Mouse (Mus musculus) limb, embryonic 11.5 days (tissue): ENCODE data around the gene Gp1bb. TPM values are rescaled to one million over a fixed set of nuclear protein-coding genes. Genes with fewer than 3 reads are reported as not detected.
A peak's percentile ranks its signal among the peaks of the same experiment; 100 is the strongest.

Experiments used
- ATAC-seq: fragments of 200-750 bp; cut with Nextera tagmentation; 2 replicates; pipeline ENCODE4 v1.8.0; 2017; ENCODE audit warnings: low read depth; ENCODE audit not compliant: insufficient number of reproducible peaks, low FRiP score, low TSS enrichment
- DNase-seq: peaks from one replicate; pipeline ENCODE4 v3.0.0-alpha.2; 2015; ENCODE audit warnings: low spot score
- H3K27ac ChIP-seq: fragments of 300-500 bp; sonication (generic); replicated peaks from 2 replicates; pipeline ENCODE4 v1.5.1; 2014; ENCODE audit warnings: low read depth, mild to moderate bottlenecking, low read length
- H3K27me3 ChIP-seq: fragments of 300-500 bp; sonication (generic); 2 replicates; pipeline ENCODE4 v1.6.1; 2014; ENCODE audit warnings: mild to moderate bottlenecking, low read length, mixed read lengths; ENCODE audit not compliant: control insufficient read depth, insufficient read depth
- H3K36me3 ChIP-seq: fragments of 300-500 bp; sonication (generic); 2 replicates; pipeline ENCODE4 v1.6.1; 2014; ENCODE audit warnings: mild to moderate bottlenecking, low read length, moderate library complexity, mixed read lengths; ENCODE audit not compliant: control insufficient read depth, insufficient read depth
- H3K4me1 ChIP-seq: fragments of 300-500 bp; sonication (generic); 2 replicates; pipeline ENCODE4 v1.6.1; 2014; ENCODE audit warnings: low read length, mixed read lengths; ENCODE audit not compliant: control insufficient read depth, insufficient read depth
- H3K4me2 ChIP-seq: fragments of 300-500 bp; sonication (generic); 2 replicates; pipeline ENCODE4 v1.6.1; 2014; ENCODE audit warnings: low read depth, mild to moderate bottlenecking, moderate library complexity; ENCODE audit not compliant: severe bottlenecking
- H3K4me3 ChIP-seq: fragments of 300-500 bp; sonication (generic); 2 replicates; pipeline ENCODE4 v1.5.1; 2014; ENCODE audit warnings: low read depth, low read length
- H3K9ac ChIP-seq: fragments of 300-500 bp; sonication (generic); 2 replicates; pipeline ENCODE4 v1.6.1; 2014; ENCODE audit warnings: mild to moderate bottlenecking, low read length
- H3K9me3 ChIP-seq: fragments of 300-500 bp; sonication (generic); 2 replicates; pipeline ENCODE4 v1.6.1; 2016; ENCODE audit warnings: low read length; ENCODE audit not compliant: control insufficient read depth
- WGBS: fragments of 180-500 bp; shearing (Covaris S2); extraction: QIAGEN DNeasy Blood & Tissue Kit; methylation state at CpG from one replicate; pipeline ENCODE4 v1.1.7; 2014; 5-methylcytosine and 5-hydroxymethylcytosine counted together
- polyA plus RNA-seq: library from polyadenylated mRNA; unstranded; fragments of >200 nt; fragmentation: Nextera tagmentation; extraction: Ambion mirVana; gene quantifications from 2 replicates; pipeline ENCODE4 v1.2.1, GENCODE M21; 2014

Gp1bb gene
- polyA plus RNA-seq, 1 experiment from 2014 or later = 4.5 TPM

DNA sequence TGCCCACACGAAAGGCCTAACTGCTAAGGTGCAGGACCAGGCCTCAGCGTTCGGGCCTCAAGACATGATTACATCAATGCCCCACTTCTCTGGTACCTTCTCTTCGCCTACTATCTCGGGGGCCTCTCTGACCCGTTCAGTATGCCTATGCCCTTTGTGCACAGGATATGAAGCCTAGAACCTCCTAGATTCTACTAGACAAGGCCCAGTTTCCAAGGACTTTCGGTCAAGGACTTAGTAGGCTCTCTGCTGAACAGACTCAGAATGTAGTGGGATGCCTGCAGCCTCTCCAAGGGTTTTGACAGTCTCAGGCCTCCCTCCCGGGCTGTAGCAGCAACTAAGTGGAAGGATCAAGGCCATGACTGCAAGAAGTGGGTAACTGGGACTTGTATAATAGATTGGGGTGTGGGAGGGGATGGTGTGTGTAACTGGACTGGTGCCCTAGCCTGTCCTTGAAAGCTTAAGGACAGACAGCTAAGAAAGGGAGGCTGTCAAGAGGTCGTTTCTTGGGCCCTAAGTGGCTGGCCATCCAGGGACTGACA is 33.1 kb downstream of the Gp1bb start:
- 10% methylated on average over 9 of the region's 9 CpGs for WGBS
- ATAC-seq = no peak
- H3K4me2 ChIP-seq = no peak overlapping the region
- no peaks in the 10 kb centered on the region for H3K9me3 ChIP-seq
- DNase-seq = peak; percentile 42
- no peak overlapping the region for H3K27ac ChIP-seq
- H3K4me3 ChIP-seq = no peak overlapping the region
- no peak overlapping the region for H3K9ac ChIP-seq
- H3K4me1 ChIP-seq = peaks cover 29% of the 10 kb centered on the region
- peaks cover 85% of the 10 kb centered on the region for H3K27me3 ChIP-seq
- H3K36me3 ChIP-seq = no peaks in the 10 kb centered on the region

GRCm38 (mm10) chr16:18588738-18589055 is 33.5 kb downstream of the Gp1bb start:
- WGBS = 1% methylated on average over 31 of the region's 31 CpGs
- no peak overlapping the region for H3K27ac ChIP-seq
- H3K27me3 ChIP-seq = peaks cover 88% of the 10 kb centered on the region
- no peak overlapping the region for H3K9ac ChIP-seq
- DNase-seq (no peak), ATAC-seq (no peak)
- peaks cover 29% of the 10 kb centered on the region for H3K4me1 ChIP-seq
- peak overlapping the region; percentile 38 for H3K4me2 ChIP-seq
- no peaks in the 10 kb centered on the region for H3K36me3 ChIP-seq
- no peaks in the 10 kb centered on the region for H3K9me3 ChIP-seq
- 0 out of 2 replicates have a peak overlapping the region, but pooled peaks have one; percentile 10 for H3K4me3 ChIP-seq

- WGBS = 1% methylated on average over 57 of the region's 57 CpGs
These were observed 34.1 kb downstream of the Gp1bb start for GRCm38 (mm10) chr16:18587847-18588737.

DNA sequence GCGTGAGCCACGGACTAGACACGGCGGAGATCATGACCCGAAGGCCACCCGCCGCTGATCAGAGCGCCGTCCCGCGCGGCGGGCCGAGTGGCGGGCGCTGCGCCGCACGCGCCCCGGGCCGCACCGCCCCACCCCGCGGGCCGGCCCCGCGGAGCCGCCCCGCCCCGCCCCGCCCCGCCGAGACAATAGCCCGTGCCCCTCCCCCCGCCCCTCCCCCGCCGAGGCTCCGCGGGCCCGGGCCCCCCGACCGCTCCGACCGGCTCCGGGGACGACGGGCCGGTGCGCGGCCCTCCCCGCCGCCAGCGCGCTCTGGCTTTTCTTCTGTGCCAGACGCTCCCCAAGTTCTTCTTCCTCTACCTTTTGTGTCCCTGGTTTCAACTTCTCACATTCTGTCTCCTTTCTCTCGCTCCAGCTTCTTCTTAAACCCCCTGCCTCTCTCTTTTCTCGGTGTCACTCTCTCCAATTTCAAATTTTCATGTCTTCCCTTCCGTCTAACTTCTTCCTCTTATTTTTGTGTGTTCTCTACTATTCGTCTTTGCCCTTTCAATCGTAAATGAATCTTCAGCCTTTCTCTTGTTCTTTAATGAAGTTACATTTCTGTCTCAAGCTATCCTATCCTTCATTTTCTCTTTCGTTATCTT is 35.2 kb downstream of the Gp1bb start:
- under 1% methylated on average over 20 of the region's 62 CpGs for WGBS
- H3K4me2 ChIP-seq = peak overlapping the region; percentile 80
- peaks cover 93% of the 10 kb centered on the region for H3K27me3 ChIP-seq
- no peaks in the 10 kb centered on the region for H3K9me3 ChIP-seq
- no peaks in the 10 kb centered on the region for H3K36me3 ChIP-seq
- peak overlapping the region; percentile 35 for H3K4me3 ChIP-seq
- peak overlapping the region; percentile 59 for H3K9ac ChIP-seq
- DNase-seq (peak; percentile 39), ATAC-seq (no peak)
- no peak overlapping the region for H3K27ac ChIP-seq
- peaks cover 36% of the 10 kb centered on the region for H3K4me1 ChIP-seq

More at GRCm38 (mm10) chr16:18587847-18588737, 34.1 kb downstream of the Gp1bb start:
- peak overlapping the region; percentile 23 for H3K4me3 ChIP-seq
- ATAC-seq = no peak
- peak overlapping the region; percentile 38 for H3K4me2 ChIP-seq
- H3K4me1 ChIP-seq = peaks cover 29% of the 10 kb centered on the region
- peak; percentile 68 for DNase-seq
- H3K27ac ChIP-seq = no peak overlapping the region
- H3K27me3 ChIP-seq = peaks cover 88% of the 10 kb centered on the region
- no peak overlapping the region for H3K9ac ChIP-seq
- no peaks in the 10 kb centered on the region for H3K9me3 ChIP-seq
- H3K36me3 ChIP-seq = no peaks in the 10 kb centered on the region

GRCm38 (mm10) chr16:18586076-18586905 is 35.9 kb downstream of the Gp1bb start:
- H3K4me3 ChIP-seq = peak overlapping the region; percentile 35
- WGBS = under 1% methylated on average over 81 of the region's 83 CpGs
- no peaks in the 10 kb centered on the region for H3K36me3 ChIP-seq
- H3K27ac ChIP-seq = no peak overlapping the region
- H3K9me3 ChIP-seq = no peaks in the 10 kb centered on the region
- H3K4me2 ChIP-seq = peak overlapping the region; percentile 80
- ATAC-seq (no peak), DNase-seq (peak; percentile 73)
- peaks cover 91% of the 10 kb centered on the region for H3K27me3 ChIP-seq
- peaks cover 33% of the 10 kb centered on the region for H3K4me1 ChIP-seq
- H3K9ac ChIP-seq = peak overlapping the region; percentile 59

DNA sequence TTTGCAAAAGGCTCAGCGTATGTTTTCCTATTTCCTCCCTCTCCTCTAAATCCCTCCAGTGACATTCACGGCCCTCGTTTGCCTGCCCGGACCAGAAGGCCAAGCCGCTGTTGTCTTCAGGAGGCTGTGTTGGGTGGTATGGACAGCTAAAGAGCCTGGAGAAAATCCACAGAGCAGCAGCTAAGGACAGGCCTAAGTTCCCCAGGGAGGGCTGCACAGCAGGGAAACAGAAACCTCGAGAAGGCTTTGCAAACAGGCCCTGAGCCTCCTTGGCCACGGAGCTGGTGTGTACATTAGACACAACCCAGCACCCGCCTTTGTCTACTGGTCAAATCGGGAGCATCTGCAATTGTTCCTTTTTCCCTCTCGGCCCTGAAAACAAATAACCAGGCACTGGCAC is 36.5 kb downstream of the Gp1bb start:
- Histone ChIP-seq H3K4me3 (peak overlapping the region; percentile 35), H3K9ac (no peak overlapping the region), H3K27me3 (peaks cover 91% of the 10 kb centered on the region), H3K36me3 (no peaks in the 10 kb centered on the region), H3K27ac (no peak overlapping the region), H3K9me3 (no peaks in the 10 kb centered on the region), H3K4me1 (peaks cover 29% of the 10 kb centered on the region), H3K4me2 (peak overlapping the region; percentile 22; the same call in 1 of the 2 replicates)
- no peak for ATAC-seq
- DNase-seq = peak; percentile 69
- WGBS = 5% methylated on average over 10 of the region's 10 CpGs

- H3K9ac ChIP-seq = no peak overlapping the region
- DNase-seq = peak; percentile 36
These were observed 37.2 kb downstream of the Gp1bb start for GRCm38 (mm10) chr16:18584901-18585510.

More at GRCm38 (mm10) chr16:18584901-18585510, 37.2 kb downstream of the Gp1bb start:
- Histone ChIP-seq H3K4me3 (peak overlapping the region; percentile 0), H3K4me2 (peak overlapping the region; percentile 22; the same call in 1 of the 2 replicates), H3K27me3 (peaks cover 91% of the 10 kb centered on the region), H3K4me1 (peaks cover 26% of the 10 kb centered on the region), H3K36me3 (no peaks in the 10 kb centered on the region), H3K9me3 (no peaks in the 10 kb centered on the region), H3K27ac (no peak overlapping the region)
- no peak for ATAC-seq
- WGBS = 11% methylated on average over 10 of the region's 10 CpGs
